Mouse (Mus musculus) lung, embryonic 15.5 days (tissue): ENCODE results near the gene Kdm1b. TPM values are rescaled to one million over a fixed set of nuclear protein-coding genes. Genes with fewer than 3 reads are reported as not detected.

Source experiments
- ATAC-seq: fragments of 200-750 bp; cut with Nextera tagmentation; 2 replicates; pipeline ENCODE4 v1.8.0; 2017; ENCODE audit warnings: moderate number of reproducible peaks, borderline replicate concordance; ENCODE audit not compliant: low FRiP score, low TSS enrichment; ENCODE audit errors: extremely low read depth
- H3K27ac ChIP-seq: fragments of 300-500 bp; sonication (generic); 2 replicates; pipeline ENCODE4 v1.5.1; 2015; ENCODE audit warnings: moderate library complexity, mild to moderate bottlenecking, inconsistent platforms
- H3K27me3 ChIP-seq: fragments of 300-500 bp; sonication (generic); 2 replicates; pipeline ENCODE4 v1.6.1; 2015; ENCODE audit warnings: inconsistent platforms
- H3K36me3 ChIP-seq: fragments of 300-500 bp; sonication (generic); 2 replicates; pipeline ENCODE4 v1.6.1; 2015; ENCODE audit warnings: inconsistent platforms
- H3K4me1 ChIP-seq: fragments of 300-500 bp; sonication (generic); 2 replicates; pipeline ENCODE4 v1.6.1; 2015; ENCODE audit warnings: inconsistent platforms
- H3K4me2 ChIP-seq: fragments of 300-500 bp; sonication (generic); 2 replicates; pipeline ENCODE4 v1.6.1; 2015; ENCODE audit warnings: inconsistent platforms, mild to moderate bottlenecking, moderate library complexity
- H3K4me3 ChIP-seq: fragments of 300-500 bp; sonication (generic); 2 replicates; pipeline ENCODE4 v1.5.1; 2015; ENCODE audit warnings: mild to moderate bottlenecking, inconsistent platforms
- H3K9ac ChIP-seq: fragments of 300-500 bp; sonication (generic); 2 replicates; pipeline ENCODE4 v1.6.1; 2015; ENCODE audit warnings: inconsistent platforms
- H3K9me3 ChIP-seq: fragments of 300-500 bp; sonication (generic); 2 replicates; pipeline ENCODE4 v1.6.1; 2016; ENCODE audit warnings: inconsistent platforms
- WGBS: fragments of 180-500 bp; shearing (Covaris S2); methylation state at CpG from one replicate; pipeline ENCODE4 v1.1.7; 2015; 5-methylcytosine and 5-hydroxymethylcytosine counted together
- polyA plus RNA-seq: library from polyadenylated mRNA; unstranded; fragments of >200 nt; fragmentation: Nextera tagmentation; extraction: Ambion mirVana; gene quantifications from 2 replicates; pipeline ENCODE4 v1.2.1, GENCODE M21; 2015

Kdm1b gene
- polyA plus RNA-seq, 1 experiment from 2014 or later: 10.5 TPM

DNA sequence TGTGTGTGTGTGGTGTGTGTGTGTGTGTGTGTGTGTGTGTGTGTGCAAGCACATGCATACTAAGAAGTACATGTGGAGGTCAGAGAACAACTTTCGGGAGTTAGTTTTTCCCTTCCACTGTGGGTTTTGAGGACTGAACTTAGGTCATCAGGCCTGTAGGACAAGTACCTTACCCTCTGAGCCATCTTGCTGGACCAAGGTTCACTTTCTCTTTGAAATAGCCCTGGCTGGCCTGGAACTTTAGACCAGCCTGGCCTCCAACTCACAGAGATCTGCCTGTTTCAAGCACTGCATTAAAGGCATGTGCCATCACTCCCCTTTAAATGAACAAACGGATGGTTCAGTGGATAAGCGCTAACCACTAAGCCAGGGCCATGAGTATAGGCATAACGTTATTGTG lies 9.7 kb upstream of the Kdm1b start:
- no peak for ATAC-seq
- no peaks in the 10 kb centered on the region for H3K27me3 ChIP-seq
- WGBS: 86% methylated on average over 4 of the region's 4 CpGs

DNA sequence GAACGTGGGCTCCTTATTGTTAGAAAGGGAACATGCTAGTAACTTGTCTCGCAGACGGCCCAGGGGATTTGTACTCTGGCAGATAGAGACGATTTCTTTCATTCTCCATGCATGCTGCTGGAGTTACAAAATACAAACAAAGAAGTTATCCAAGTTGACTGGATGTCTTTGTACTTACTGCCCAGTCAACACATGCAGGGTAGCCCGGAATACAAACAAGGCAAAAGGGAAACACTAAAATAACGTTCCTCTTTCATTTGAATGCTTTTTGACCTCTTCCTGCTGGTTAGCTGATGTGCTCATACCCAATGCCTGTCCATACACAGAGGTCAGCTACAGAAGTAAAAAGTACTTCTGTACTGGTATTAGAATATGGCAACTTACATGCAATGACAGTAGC lies 5.4 kb upstream of the Kdm1b start:
- Histone ChIP-seq H3K9me3 (no peaks in the 10 kb centered on the region), H3K4me2 (no peak overlapping the region), H3K4me3 (no peak overlapping the region), H3K27me3 (no peaks in the 10 kb centered on the region), H3K27ac (no peak overlapping the region), H3K36me3 (no peaks in the 10 kb centered on the region), H3K4me1 (peaks cover 4% of the 10 kb centered on the region), H3K9ac (no peak overlapping the region)
- 74% methylated on average over 6 of the region's 6 CpGs for WGBS
- ATAC-seq: no peak

More for the DNA sequence above, 9.7 kb upstream of the Kdm1b start:
- H3K36me3 ChIP-seq: no peaks in the 10 kb centered on the region
- H3K9me3 ChIP-seq: no peaks in the 10 kb centered on the region
- H3K4me3 ChIP-seq: no peak overlapping the region
- no peak overlapping the region for H3K9ac ChIP-seq
- no peaks in the 10 kb centered on the region for H3K4me1 ChIP-seq
- no peak overlapping the region for H3K4me2 ChIP-seq
- no peak overlapping the region for H3K27ac ChIP-seq

DNA sequence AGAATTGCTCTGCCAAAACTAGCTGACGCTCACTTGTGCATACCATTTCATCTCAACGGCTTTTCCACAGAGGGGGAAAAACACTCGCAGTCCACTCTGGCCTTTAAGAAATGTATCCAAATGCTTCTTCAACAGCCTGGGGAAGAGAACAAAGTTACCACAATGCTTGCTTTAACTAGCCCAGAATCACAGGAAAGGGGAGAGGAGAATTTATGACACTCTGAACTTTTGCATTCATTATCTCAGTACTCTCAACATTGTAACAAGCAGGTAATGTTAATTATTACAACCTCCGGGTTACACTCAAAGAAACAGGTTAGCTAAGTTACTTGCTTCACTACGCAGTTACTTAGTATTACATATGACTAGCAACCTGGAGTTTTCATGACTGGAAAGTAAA lies 3.2 kb upstream of the Kdm1b start:
- 80% methylated on average over 5 of the region's 5 CpGs for WGBS
- no peak overlapping the region for H3K27ac ChIP-seq
- no peaks in the 10 kb centered on the region for H3K27me3 ChIP-seq
- H3K4me1 ChIP-seq: peaks cover 15% of the 10 kb centered on the region
- H3K4me3 ChIP-seq: no peak overlapping the region
- no peaks in the 10 kb centered on the region for H3K36me3 ChIP-seq
- no peak overlapping the region for H3K4me2 ChIP-seq
- no peaks in the 10 kb centered on the region for H3K9me3 ChIP-seq
- no peak for ATAC-seq
- no peak overlapping the region for H3K9ac ChIP-seq

DNA sequence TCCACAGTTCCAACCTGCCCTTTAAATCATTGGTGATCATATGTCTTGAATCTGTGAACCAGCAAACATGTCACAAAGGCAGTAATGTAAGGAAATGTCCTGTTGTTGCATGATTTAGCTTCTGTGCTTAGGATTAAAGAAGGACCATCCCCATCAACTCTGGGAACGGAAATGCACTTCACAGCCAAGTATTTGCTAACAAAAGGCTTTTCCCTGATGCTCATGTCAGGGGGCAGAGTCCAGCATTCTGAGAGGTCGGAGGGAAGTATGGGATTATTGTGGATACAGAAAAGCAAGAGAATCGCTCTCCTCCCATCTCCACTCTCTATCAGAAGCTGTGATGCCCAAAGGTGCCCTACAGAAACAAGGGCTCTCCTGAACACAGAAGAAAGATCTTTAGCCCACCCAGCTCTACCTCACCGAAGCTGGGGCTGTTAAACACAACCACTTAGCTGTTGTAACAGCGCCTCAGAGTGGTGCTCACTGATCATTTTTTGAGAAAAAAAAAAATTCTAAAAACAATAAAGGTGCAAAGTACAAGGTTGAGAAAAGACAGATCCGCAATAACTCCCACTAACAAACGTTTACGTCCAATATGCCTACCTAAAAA lies 1.2 kb upstream of the Kdm1b start:
- no peak for ATAC-seq
- Histone ChIP-seq H3K27ac (no peak overlapping the region), H3K27me3 (no peaks in the 10 kb centered on the region), H3K36me3 (no peaks in the 10 kb centered on the region), H3K4me1 (peaks cover 15% of the 10 kb centered on the region), H3K9me3 (no peaks in the 10 kb centered on the region), H3K9ac (no peak overlapping the region; the same call in 1 of the 2 replicates), H3K4me3 (peak overlapping the region; percentile 74), H3K4me2 (peak overlapping the region; percentile 98)
- WGBS: 45% methylated on average over 8 of the region's 8 CpGs

DNA sequence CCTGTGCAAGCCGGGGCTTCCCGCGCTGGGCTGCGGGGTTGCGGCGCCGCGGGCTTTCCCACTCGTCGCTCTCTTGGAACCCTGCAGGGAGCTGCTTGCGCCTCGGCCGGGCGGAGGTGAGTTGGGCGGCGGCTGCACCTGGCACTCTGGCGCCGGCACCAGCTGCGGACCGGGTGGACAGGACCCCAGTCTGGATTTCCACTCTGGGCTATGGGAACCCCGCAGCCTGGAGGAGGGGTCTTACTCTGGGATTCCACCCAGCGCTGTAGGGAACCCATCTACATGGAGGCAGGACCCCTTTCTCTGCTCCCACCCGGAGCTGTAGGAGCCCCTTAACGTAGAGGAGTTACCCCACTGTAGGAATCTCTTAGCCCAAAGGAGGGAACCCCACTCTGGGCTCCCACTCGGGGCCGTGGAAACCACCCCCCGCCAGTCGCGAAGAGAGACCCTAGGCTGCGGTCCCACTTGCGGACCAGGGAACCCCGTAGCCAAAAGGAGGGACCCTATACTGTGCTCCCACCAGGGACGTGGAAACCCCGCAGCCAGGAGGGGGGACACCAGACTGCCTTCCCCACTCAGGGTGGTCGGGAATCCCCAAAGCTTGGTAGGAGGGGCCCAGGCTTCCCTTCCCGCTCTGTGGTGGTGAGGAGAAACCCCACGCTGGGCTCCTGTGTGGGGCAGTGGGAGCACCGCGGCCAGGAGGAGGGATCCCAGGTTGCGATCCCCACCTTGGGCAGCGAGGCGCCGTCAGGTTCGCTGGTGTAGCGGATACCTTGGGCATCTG lies 726 bp downstream of the Kdm1b start:
- 1% methylated on average over 45 of the region's 45 CpGs for WGBS
- Histone ChIP-seq H3K4me1 (peaks cover 15% of the 10 kb centered on the region), H3K27me3 (no peaks in the 10 kb centered on the region), H3K9me3 (no peaks in the 10 kb centered on the region), H3K4me3 (peak overlapping the region; percentile 74), H3K27ac (0 out of 2 replicates have a peak overlapping the region, but pooled peaks have one; percentile 14), H3K4me2 (peak overlapping the region; percentile 98), H3K9ac (peak overlapping the region; percentile 65), H3K36me3 (no peaks in the 10 kb centered on the region)
- ATAC-seq: peak; percentile 37

DNA sequence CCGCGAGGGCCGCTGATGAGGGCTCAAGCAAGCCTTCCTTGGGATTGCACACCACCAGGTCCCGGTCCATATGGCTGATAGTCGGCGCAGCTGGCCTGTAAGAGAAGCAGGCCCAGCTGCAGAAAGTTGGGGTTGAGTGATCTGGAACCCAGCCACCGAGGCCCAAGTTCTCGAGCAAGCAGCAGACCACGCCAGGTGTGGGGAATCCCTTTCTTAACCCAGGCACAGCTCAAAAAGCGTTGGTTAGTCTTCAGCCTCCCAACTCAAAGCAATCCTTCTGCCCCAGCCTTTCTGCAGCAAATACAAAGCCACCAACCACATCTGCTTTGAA lies 1.3 kb downstream of the Kdm1b start, which contains the start of gene Tpmt:
Gene Tpmt (minus strand): TSS at position 121 of the 331 bp plus-strand sequence.
- Histone ChIP-seq H3K4me3 (peak within 1 kb of the TSS; percentile 74), H3K9me3 (no peaks in the 10 kb centered on the region), H3K4me1 (peaks cover 15% of the 10 kb centered on the region), H3K9ac (peak within 1 kb of the TSS; percentile 65), H3K27ac (0 out of 2 replicates have a peak within 1 kb of the TSS, but pooled peaks have one; percentile 14), H3K27me3 (no peaks in the 10 kb centered on the region), H3K36me3 (no peaks in the 10 kb centered on the region), H3K4me2 (peak within 1 kb of the TSS; percentile 98)
- 15% methylated on average over 10 of the region's 10 CpGs for WGBS
- no peak for ATAC-seq

DNA sequence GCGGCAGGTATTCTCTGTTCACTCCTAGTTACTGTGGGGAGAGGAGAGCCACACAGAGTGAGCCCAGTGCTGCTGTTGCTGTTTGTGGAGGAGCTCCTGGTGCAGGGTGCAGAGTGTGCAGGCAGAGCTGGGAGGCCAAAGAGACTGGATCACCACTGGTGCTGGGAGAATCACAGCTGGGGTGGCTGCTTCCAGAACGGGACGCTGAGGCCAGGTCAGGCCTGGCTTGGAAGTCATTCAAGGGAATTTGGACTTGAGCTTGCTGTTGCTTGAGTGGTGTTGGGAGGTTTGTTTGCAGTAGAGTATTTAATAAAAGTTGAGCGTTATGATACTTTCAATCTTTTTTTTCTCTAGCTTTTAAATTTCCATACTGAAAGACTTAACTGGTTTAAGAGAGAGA lies 4.7 kb downstream of the Kdm1b start:
- ATAC-seq: no peak
- Histone ChIP-seq H3K36me3 (peaks cover 12% of the 10 kb centered on the region; the same call in 1 of the 2 replicates), H3K9ac (no peak overlapping the region), H3K9me3 (no peaks in the 10 kb centered on the region), H3K27ac (no peak overlapping the region), H3K27me3 (no peaks in the 10 kb centered on the region), H3K4me3 (no peak overlapping the region), H3K4me2 (no peak overlapping the region), H3K4me1 (peaks cover 11% of the 10 kb centered on the region)
- WGBS: 76% methylated on average over 4 of the region's 4 CpGs

DNA sequence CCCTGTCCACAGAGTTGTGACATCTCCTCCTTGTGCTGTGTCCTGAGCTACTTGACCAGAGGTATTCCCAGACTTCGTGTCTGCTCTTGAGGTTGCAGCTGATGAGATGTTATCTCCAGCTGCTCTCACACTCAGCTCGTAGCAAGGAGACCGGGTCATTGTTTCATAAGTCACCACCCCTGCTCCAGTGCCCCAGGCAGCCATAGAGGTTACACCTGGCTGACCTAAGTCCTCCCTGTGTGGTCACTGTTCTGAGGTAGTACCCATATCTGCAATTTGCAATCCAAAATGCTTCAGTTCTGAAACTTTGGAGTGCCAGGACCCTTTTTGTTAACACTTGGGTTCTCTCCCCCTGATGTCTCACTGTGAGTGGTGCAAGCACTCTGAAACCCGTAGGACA lies 6.7 kb downstream of the Kdm1b start:
- Histone ChIP-seq H3K9me3 (no peaks in the 10 kb centered on the region), H3K9ac (no peak overlapping the region), H3K27ac (no peak overlapping the region), H3K4me1 (no peaks in the 10 kb centered on the region), H3K4me2 (no peak overlapping the region), H3K36me3 (peaks cover 20% of the 10 kb centered on the region; the same call in 1 of the 2 replicates), H3K27me3 (no peaks in the 10 kb centered on the region), H3K4me3 (no peak overlapping the region)
- no peak for ATAC-seq
- WGBS: 51% methylated on average over 4 of the region's 4 CpGs

DNA sequence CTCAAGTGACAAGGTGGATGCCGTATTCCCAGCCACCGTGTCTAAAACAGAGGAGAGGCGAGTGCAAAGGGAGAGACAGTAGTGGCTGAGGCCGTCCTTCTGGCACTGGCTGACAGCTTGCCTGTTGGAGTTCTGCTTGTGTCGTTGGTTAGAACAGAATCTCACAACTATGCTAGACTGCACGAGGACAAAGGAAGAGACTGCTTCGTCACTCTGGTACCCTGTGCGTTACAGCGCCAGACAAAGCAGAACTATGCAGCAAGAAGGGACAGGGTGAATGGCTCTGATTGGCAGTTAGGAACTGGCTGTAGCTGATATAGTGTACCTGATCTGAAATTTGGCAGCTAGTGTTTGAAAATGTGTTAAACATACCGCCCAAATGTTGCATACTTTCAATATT lies 10.7 kb downstream of the Kdm1b start:
- ATAC-seq: no peak

DNA sequence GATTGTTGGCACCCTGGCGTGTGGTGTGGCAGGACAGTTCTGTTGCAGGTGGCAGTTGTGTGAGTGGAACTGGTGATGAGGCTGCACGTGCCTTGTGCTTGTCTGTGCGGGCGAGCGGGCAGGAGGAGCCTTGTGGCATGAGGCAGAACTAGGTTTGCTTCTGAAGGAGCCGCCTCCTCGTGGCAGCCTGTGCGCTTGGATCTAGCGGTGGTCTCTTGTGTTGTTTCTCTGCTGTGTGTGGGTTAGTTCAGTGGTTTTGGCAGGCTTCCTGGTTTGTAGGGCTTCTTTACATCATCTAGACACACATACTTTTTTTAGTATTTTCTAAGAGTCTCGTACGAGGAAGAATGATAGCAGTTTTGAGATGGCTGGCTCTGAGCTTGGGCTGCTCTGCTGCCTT lies 12.8 kb downstream of the Kdm1b start:
- ATAC-seq: no peak
- Histone ChIP-seq H3K4me1 (no peaks in the 10 kb centered on the region), H3K9ac (no peak overlapping the region), H3K4me3 (no peak overlapping the region), H3K36me3 (peaks cover 30% of the 10 kb centered on the region; the same call in 1 of the 2 replicates), H3K27me3 (no peaks in the 10 kb centered on the region), H3K27ac (no peak overlapping the region), H3K4me2 (no peak overlapping the region), H3K9me3 (no peaks in the 10 kb centered on the region)
- WGBS: 84% methylated on average over 11 of the region's 11 CpGs

More for the DNA sequence above, 10.7 kb downstream of the Kdm1b start:
- Histone ChIP-seq H3K4me2 (no peak overlapping the region), H3K9me3 (no peaks in the 10 kb centered on the region), H3K9ac (no peak overlapping the region), H3K4me1 (no peaks in the 10 kb centered on the region), H3K36me3 (peaks cover 20% of the 10 kb centered on the region; the same call in 1 of the 2 replicates), H3K27ac (no peak overlapping the region), H3K4me3 (no peak overlapping the region), H3K27me3 (no peaks in the 10 kb centered on the region)
- 83% methylated on average over 10 of the region's 10 CpGs for WGBS

DNA sequence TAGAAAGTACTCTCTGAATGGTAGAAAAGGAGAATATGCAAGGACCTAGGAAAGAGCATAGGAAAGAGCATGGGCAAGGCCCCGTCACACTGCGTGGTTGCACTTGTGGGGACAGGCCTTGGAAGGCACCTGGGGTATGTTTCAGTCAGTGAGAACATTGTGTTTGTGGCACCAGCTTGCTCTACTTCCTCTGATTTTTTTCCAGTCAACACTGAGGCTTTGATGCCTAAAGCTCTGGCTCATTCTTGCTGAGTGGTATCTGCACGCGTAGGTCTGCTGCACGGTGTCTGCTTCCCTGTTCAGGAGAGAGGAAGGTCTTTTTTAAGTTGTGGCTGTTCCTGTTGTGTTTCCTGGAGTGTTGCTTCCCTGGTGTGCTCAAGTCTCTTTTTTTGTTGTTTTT lies 13.5 kb downstream of the Kdm1b start:
- Histone ChIP-seq H3K27ac (no peak overlapping the region), H3K9me3 (no peaks in the 10 kb centered on the region), H3K9ac (no peak overlapping the region), H3K4me2 (no peak overlapping the region), H3K27me3 (no peaks in the 10 kb centered on the region), H3K4me3 (no peak overlapping the region), H3K36me3 (peaks cover 24% of the 10 kb centered on the region; the same call in 1 of the 2 replicates), H3K4me1 (no peaks in the 10 kb centered on the region)
- no peak for ATAC-seq
- 95% methylated on average over 5 of the region's 5 CpGs for WGBS

DNA sequence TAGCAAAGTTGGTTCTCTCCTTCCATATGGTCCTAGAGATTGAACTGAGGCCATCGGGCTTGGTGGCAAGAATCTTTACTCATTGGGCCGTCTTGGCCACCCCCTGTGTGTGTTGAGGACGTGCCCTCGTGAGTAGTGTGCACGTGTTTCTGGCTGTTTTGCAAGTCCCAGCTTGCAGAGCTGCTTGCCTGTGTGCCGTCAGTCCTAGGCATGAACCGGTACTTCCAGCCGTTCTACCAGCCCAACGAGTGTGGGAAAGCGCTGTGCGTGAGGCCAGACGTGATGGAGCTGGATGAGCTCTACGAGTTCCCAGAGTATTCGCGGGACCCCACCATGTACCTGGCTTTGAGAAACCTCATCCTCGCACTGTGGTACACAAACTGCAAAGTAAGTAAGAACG lies 19.5 kb downstream of the Kdm1b start:
- no peaks in the 10 kb centered on the region for H3K9me3 ChIP-seq
- no peak overlapping the region for H3K4me3 ChIP-seq
- no peaks in the 10 kb centered on the region for H3K27me3 ChIP-seq
- peaks cover 24% of the 10 kb centered on the region; the same call in 1 of the 2 replicates for H3K36me3 ChIP-seq
- ATAC-seq: no peak
- no peak overlapping the region for H3K27ac ChIP-seq
- no peak overlapping the region for H3K9ac ChIP-seq
- H3K4me2 ChIP-seq: no peak overlapping the region
- 92% methylated on average over 17 of the region's 17 CpGs for WGBS
- H3K4me1 ChIP-seq: no peaks in the 10 kb centered on the region
